Mouse (Mus musculus): ENCODE results near the gene Zc3hc1. TPM values are rescaled to one million over a fixed set of nuclear protein-coding genes. Genes with fewer than 3 reads are reported as not detected.

Zc3hc1 gene
- polyA plus RNA-seq (2015; fragmentation: Illumina TruSeq; extraction: RNeasy Lipid Tissue Mini Kit (QIAGEN cat#74804); ENCODE audit: insufficient read depth, low read depth, low replicate concordance): 4.4 TPM

GRCm38 (mm10) chr6:30390714-30391697 lies at the start of gene Zc3hc1:
Gene Zc3hc1, minus strand, starts transcription at chr6:30391028.

GRCm38 (mm10) chr6:30401308-30402015 lies 10.6 kb upstream of the Zc3hc1 start, which contains the start of gene Klhdc10:
Gene Klhdc10, plus strand, starts transcription at chr6:30401868.

Other genes with a start within 250 kb of the Zc3hc1 start
- gene Ube2h, start 86.5 kb downstream of the Zc3hc1 start, polyA plus RNA-seq (2015; fragmentation: Illumina TruSeq; extraction: RNeasy Lipid Tissue Mini Kit (QIAGEN cat#74804); ENCODE audit: insufficient read depth, low read depth, low replicate concordance): 14.7 TPM
- 9.6 TPM for gene Klhdc10, start 10.8 kb upstream of the Zc3hc1 start, polyA plus RNA-seq (2015; fragmentation: Illumina TruSeq; extraction: RNeasy Lipid Tissue Mini Kit (QIAGEN cat#74804); ENCODE audit: insufficient read depth, low read depth, low replicate concordance)
- 2.9 TPM for gene Tmem209, start 118.8 kb upstream of the Zc3hc1 start, polyA plus RNA-seq (2015; fragmentation: Illumina TruSeq; extraction: RNeasy Lipid Tissue Mini Kit (QIAGEN cat#74804); ENCODE audit: insufficient read depth, low read depth, low replicate concordance)
- gene Ssmem1, start 118.8 kb upstream of the Zc3hc1 start, polyA plus RNA-seq (2015; fragmentation: Illumina TruSeq; extraction: RNeasy Lipid Tissue Mini Kit (QIAGEN cat#74804); ENCODE audit: insufficient read depth, low read depth, low replicate concordance): not detected
- 4,945 TPM for gene Cpa2, start 150.6 kb upstream of the Zc3hc1 start, polyA plus RNA-seq (2015; fragmentation: Illumina TruSeq; extraction: RNeasy Lipid Tissue Mini Kit (QIAGEN cat#74804); ENCODE audit: insufficient read depth, low read depth, low replicate concordance)
- not detected for gene Cpa4, start 177.3 kb upstream of the Zc3hc1 start, polyA plus RNA-seq (2015; fragmentation: Illumina TruSeq; extraction: RNeasy Lipid Tissue Mini Kit (QIAGEN cat#74804); ENCODE audit: insufficient read depth, low read depth, low replicate concordance)
- not detected for gene Cpa5, start 220.0 kb upstream of the Zc3hc1 start, polyA plus RNA-seq (2015; fragmentation: Illumina TruSeq; extraction: RNeasy Lipid Tissue Mini Kit (QIAGEN cat#74804); ENCODE audit: insufficient read depth, low read depth, low replicate concordance)
- gene Cpa1, start 248.2 kb upstream of the Zc3hc1 start, polyA plus RNA-seq (2015; fragmentation: Illumina TruSeq; extraction: RNeasy Lipid Tissue Mini Kit (QIAGEN cat#74804); ENCODE audit: insufficient read depth, low read depth, low replicate concordance): 22,942 TPM